Mouse (Mus musculus): ENCODE data around the gene Tmco4. TPM values are rescaled to one million over a fixed set of nuclear protein-coding genes. Genes with fewer than 3 reads are reported as not detected.

Gene Tmco4
- total RNA-seq, 2 experiments from 2014 or later, result 10.6 to 10.7 TPM

DNA sequence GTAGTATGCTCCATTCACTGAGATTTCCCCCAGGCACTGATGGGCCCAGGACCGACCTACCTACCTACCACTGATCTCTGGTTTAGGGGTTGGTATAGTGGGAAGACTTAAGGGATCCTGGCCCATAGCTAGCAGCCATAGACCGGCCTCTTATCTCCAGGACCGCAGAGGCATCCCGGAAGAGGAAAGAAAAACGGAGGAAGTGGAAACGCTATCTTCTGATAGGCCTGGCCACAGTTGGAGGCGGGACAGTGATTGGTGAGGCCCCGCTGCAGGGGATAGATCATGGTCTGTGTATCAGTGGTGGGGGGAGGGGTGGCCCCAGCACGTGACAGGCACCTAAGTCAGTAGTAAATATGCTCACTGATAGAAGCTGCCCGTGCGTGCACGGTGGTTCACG, 46.7 kb downstream of the Tmco4 start:
- DNase-seq, result no peak

- DNase-seq, result no peak
Measured at GRCm38 (mm10) chr4:139020385-139020784, 47.7 kb downstream of the Tmco4 start.

- DNase-seq, result no peak
Measured at GRCm38 (mm10) chr4:139024379-139024778, 51.7 kb downstream of the Tmco4 start.

DNA sequence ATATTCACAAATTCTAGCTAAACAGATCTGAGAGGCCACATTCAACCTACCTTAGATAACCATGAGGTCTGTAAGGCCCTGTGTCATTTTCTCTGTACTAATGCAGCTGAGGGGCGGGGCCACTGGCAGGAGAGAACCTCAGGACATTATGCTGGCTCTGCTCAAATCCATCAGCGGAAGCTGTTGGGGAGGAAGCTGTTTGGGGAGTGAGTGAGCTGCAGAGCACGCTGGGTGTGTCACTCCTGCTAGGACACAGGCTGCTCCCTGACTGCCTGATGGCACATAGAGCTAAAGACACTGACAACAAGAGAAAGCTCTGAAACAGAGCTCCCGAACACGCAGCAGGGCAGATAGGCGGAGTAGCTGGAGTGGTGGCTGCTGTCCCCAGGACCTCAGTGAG, 58.0 kb downstream of the Tmco4 start:
- DNase-seq, result peak; percentile 28 to 58

GRCm38 (mm10) chr4:139032521-139032920, 59.8 kb downstream of the Tmco4 start:
- DNase-seq, result no peak

GRCm38 (mm10) chr4:139033263-139034009, 60.7 kb downstream of the Tmco4 start:
- DNase-seq, result peak in 1 of 2 experiments; percentile 16

GRCm38 (mm10) chr4:139034010-139034367, 61.3 kb downstream of the Tmco4 start:
- DNase-seq, result no peak

- DNase-seq, result no peak
Measured at GRCm38 (mm10) chr4:139034540-139034939, 61.9 kb downstream of the Tmco4 start.

DNA sequence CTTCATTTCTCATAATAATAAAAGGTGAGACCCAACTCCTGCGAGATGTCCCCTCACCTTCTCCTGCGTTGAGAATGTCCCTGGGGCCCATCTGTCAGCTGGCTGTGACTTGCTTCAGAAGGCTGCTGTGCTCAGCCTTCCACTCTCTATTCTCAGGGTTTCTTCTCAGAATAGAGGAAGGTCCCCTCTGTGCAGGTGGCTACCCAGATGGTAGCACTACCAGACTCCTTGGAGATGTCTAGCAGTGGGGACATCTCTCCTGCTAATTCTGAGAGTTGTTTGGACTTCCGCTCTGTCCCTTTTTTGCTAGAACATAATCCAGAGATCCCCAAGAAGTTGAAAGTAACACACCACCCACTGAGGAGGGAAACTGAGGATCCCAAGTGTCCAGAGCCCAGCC, 62.3 kb downstream of the Tmco4 start:
- no peak for DNase-seq

DNA sequence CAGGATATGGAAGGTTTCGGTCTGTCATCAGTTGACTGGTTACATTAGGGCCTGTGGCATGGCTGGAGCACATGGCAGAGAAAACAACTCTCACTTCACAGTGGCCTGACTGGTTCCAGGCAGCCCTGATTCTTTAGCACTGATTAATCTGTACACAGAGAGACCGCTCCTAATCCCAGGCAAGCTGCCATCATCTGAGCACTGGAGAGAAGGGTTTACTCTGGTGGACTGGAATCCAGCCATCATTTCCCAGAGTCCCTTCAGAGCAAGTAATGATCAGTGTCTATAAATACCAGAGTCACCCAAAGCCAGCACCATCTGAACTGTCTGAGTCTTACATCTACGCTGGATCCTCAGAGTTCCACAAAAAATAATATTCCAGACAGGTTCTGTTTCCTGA, 63.1 kb downstream of the Tmco4 start:
- peak; percentile 64 to 70 for DNase-seq

GRCm38 (mm10) chr4:139037795-139038607, 65.3 kb downstream of the Tmco4 start:
- peak; percentile 30 to 31 for DNase-seq

GRCm38 (mm10) chr4:139040084-139040839, 67.6 kb downstream of the Tmco4 start:
- no peak for DNase-seq

- no peak for DNase-seq
Measured at GRCm38 (mm10) chr4:139042611-139043010, 69.9 kb downstream of the Tmco4 start.

- peak in 1 of 2 experiments; percentile 46 for DNase-seq
Measured at GRCm38 (mm10) chr4:139043600-139043999, 70.9 kb downstream of the Tmco4 start.

DNA sequence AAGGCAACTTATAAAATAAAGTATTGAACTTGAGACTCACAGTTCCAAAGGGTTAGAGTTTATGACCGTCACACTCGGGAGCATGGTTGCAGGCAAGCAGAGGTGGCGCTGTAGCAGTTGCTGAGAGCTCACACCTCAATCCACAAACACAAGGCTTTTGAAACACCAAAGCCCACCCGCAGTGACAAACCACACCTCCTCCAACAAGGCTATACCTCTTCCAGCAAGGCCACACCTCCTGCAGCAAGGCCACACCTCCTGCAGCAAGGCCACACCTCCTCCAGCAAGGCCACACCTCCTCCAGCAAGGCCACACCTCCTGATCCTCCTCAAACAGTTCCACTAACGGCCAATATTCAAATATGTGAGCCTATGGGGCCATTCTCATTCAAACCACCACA, 71.9 kb downstream of the Tmco4 start:
- no peak for DNase-seq

- no peak for DNase-seq
Measured at GRCm38 (mm10) chr4:139046354-139046753, 73.7 kb downstream of the Tmco4 start.

DNA sequence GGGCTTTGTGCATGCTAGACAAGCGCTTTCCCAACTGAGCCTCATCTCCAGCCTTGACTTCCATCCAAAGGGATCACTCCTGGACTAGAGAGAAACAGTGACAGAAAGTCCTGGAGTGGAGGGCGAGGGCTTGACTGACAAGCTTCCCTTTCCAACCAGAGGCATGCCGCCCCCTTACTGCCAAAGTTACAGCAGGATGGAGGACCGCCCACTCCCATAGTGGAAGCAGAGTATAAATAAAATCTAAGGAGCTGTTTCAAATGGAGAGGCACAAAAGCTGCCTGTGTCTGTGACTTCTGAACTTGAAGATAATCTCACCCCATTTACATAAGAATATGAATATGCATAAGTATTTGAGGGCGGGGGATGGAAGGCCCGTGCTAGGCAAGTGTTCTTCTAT, 75.8 kb downstream of the Tmco4 start:
- no peak for DNase-seq

DNA sequence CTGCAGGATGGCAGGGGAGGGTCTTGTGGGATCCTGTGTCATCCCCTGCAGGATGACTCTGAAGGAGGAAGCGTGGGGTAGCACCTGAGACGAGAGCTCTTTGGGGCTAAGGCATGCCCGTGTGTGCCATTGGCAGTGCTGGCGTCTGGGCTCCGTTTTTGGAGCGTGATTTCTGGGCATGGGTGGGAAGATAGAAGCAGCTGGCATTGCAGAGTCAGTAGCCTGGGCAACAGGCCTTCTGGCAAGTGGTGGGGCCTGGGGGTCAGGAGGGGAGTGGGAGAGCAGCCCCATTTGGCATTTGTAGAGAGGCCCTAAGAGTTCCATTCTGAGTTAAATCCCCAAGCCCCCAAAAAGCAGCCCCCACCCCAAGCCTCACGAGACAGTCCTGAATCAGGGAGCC, 80.1 kb downstream of the Tmco4 start:
- no peak for DNase-seq

DNA sequence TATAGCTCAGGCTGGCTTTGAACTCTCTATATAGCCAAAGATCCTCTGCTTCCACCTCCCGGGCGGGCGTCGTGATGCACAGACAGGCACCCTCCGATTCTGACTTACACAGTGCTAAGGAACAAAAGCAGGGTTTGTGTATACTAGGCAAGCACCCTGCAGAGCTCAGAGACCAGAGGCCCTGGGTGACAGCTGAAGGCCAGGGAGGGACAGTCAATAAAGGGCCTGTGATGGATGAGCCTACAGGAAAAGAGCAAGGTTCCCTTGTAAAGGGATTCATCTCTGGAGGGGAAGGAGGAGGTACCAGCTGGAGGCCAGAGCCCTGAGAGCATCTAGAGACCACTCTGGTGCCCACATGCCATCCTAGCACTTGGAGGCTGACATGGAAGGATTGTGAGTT, 80.7 kb downstream of the Tmco4 start:
- no peak for DNase-seq

DNA sequence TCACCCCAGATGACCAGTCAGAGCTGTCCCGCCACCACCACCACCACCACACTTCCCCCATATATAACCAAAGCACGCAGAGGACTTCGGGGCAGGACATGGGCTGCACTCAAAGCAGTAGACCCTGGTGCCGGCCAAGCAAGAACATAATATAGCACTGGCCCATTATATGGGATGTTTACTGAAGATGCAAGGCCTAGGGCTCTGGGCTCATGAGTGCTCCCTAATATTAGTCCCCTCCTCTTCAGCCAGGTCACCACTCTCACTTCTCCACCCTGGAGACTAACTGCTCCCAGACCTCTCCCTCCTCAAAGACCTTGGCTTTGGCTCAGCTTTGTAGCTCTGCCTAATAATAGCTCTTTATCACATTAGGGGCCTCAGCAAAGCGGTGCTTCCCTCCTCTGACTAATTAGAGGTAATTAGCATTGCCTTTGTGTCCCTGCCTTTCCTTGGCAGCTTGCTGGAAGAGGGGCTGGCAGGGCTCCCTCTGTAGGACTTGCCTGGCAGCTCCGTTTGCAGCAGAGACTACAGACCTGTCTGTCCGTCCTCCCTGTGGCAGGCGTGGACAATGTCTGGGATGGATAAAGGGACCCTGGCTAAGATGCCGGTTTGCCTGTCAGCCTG, 81.7 kb downstream of the Tmco4 start:
- peak; percentile 26 to 48 for DNase-seq

- DNase-seq, result peak; percentile 54 to 56
Measured at GRCm38 (mm10) chr4:139055336-139055735, 82.6 kb downstream of the Tmco4 start.

GRCm38 (mm10) chr4:139055744-139056143, 83.1 kb downstream of the Tmco4 start:
- DNase-seq, result no peak

Measured in heart, adult 18-20 months (tissue).